Mouse (Mus musculus) kidney, adult 2 months (tissue): ENCODE results near the gene Tnnc1.

Experiments
- CTCF ChIP-seq: fragments of 200-500 bp; conservative IDR thresholded peaks from 2 replicates; pipeline ENCODE4 v1.5.1; 2011; ENCODE audit warnings: low read depth, mild to moderate bottlenecking, control low read depth, low read length, moderate library complexity, mixed read lengths; ENCODE audit not compliant: insufficient read depth, insufficient read length
- POLR2A ChIP-seq: fragments of 200-500 bp; IDR thresholded peaks from one replicate; pipeline ENCODE4 v1.6.1; 2011; ENCODE audit warnings: low read depth, low read length, control low read depth

DNA sequence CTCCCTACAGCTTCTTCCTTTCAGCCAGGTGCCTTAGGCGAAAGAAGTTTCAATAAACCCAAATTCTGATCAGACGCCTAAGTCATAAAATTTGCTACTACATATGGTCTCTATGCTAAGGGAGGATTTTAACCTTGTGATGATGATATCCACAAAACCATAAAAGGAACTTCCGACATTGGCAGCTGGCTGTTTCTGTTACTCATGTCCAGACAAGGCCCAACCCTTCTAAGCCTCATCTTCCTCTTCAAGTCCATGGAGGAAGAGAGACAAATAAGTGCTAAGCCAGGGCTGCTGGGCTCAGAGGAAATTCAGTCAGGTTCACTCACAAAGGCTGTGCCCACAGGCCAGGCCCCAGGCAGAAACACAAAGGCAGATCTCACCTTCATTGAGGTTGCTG, 18.8 kb upstream of the Tnnc1 start:
- TF ChIP-seq CTCF, result no peak
- TF ChIP-seq POLR2A, result no peak
